Mouse (Mus musculus): ENCODE results near the gene Pcmtd2. TPM values are rescaled to one million over a fixed set of nuclear protein-coding genes. Genes with fewer than 3 reads are reported as not detected.
"Not testable (repeated sequence)": the region's sequence is repeated elsewhere in the genome, so short reads cannot be mapped to it uniquely, and the experiment has no call there.

Pcmtd2 gene
- polyA plus RNA-seq (2016; fragmentation: Nextera tagmentation; extraction: Ambion mirVana) = 39.6 and 41.2 TPM in 2 replicates

DNA sequence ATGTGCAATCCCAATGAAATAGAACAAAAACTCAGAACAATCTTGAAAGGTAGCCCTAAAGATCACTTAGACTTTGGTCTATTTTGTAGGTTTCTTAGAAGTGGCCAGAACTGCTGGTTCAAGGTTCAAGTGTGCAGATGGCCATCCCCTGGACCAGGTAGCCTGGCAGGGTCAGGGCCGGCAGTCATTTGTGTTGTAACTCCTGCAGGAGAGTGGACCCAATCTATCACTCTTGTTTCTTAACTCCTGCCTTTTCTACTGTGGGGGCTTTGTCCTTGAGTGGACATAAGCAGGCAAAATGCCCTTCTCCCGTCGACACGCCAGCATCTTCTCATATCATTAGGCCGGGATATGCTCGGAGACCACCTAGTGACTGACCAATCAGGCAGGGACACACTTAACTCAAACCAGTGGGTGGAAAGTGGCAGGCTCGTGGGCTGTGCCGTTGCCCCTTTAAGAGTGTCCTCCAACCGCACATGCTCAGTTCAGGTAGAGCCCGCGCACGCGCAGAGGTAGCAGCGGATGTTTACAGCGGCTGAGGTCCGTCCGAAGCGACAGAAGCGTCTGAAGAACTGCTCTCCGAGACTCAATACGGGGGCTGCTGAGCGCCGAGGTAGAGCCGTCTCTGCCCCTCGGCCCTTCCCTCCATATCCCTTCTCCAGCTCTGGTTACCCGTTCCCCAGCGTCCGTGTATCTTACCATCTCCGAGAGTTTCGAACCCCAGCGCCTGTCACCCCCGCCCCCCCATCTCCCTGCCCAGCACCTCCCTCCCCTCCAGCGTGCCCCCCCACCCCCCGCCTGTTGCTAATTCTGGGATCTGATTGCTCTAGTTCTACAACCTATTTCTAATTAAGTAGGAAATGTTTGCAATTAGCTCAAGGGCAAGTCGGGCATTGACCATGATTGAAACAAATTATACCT is at the start of gene Pcmtd2:
Gene Pcmtd2, plus strand, starts transcription at position 483 of the 921 bp plus-strand sequence.
- H3K4me3 ChIP-seq = peak within 1 kb of the TSS; percentile 79
- WGBS = 1% methylated on average over 35 of the region's 35 CpGs
- ATAC-seq (ENCODE audit: low FRiP score) = peak; percentile 97
- peak within 1 kb of the TSS; percentile 87 for H3K27ac ChIP-seq
- no peaks in the 10 kb centered on the region for H3K27me3 ChIP-seq
- H3K4me1 ChIP-seq = peaks cover 15% of the 10 kb centered on the region
- peak within 1 kb of the TSS; percentile 70 for H3K4me2 ChIP-seq (replicated peaks)
- peak within 1 kb of the TSS; percentile 90 for H3K9ac ChIP-seq
- H3K9me3 ChIP-seq (replicated peaks) = no peaks in the 10 kb centered on the region
- H3K36me3 ChIP-seq = peaks cover 9% of the 10 kb centered on the region; the same call in 1 of the 2 replicates

DNA sequence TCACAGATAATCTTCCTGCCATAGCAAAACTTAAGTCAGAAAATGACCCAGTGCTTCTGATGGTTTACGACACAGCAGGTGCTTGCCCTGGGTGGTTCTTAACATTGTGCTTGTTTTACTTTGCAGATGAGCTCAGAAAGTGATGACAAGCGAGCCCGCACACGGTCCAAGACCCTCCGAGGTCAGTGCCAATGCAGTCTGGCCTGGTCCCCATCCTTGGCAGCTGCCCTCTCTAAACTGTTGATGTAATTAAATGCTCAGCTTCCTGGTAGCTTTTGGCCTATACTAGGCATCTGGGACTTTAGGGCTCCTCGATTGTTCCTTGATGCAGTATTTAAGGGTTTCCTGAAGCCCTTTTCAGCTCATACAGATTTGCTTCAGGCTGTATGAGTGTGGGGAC is 48.3 kb upstream of the Pcmtd2 start:
- Histone ChIP-seq H3K9me3 (replicated peaks) (no peaks in the 10 kb centered on the region), H3K27me3 (no peaks in the 10 kb centered on the region), H3K4me1 (peaks cover 4% of the 10 kb centered on the region), H3K36me3 (peaks cover 32% of the 10 kb centered on the region), H3K4me3 (no peak overlapping the region), H3K4me2 (replicated peaks) (no peak overlapping the region), H3K9ac (no peak overlapping the region), H3K27ac (no peak overlapping the region)
- 87% methylated on average over 6 of the region's 6 CpGs for WGBS
- no peak for ATAC-seq (ENCODE audit: low FRiP score)

DNA sequence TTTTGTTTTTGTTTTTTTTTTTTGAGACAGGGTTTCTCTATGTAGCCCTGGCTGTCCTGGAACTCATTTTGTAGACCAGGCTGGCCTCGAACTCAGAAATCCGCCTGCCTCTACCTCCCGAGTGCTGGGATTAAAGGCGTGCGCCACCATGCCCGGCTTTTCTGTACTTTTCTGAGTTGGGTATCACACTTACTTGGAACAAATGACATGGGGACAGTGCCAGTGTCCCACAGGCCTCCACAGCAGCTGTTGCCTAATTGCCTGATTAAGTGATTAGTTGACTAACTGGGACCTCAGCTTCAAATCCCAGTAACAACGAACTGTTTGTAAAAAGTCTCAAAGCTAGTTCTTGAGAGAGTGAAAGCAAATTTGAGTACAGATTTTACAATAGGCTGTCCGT is 44.5 kb upstream of the Pcmtd2 start:
- not testable (repeated sequence) for H3K27ac ChIP-seq; H3K4me1 ChIP-seq; H3K9ac ChIP-seq; ATAC-seq (ENCODE audit: low FRiP score); H3K27me3 ChIP-seq; H3K9me3 ChIP-seq (replicated peaks); H3K4me3 ChIP-seq; H3K4me2 ChIP-seq (replicated peaks)
- WGBS = 89% methylated on average over 8 of the region's 8 CpGs
- H3K36me3 ChIP-seq = peaks cover 50% of the 10 kb centered on the region

DNA sequence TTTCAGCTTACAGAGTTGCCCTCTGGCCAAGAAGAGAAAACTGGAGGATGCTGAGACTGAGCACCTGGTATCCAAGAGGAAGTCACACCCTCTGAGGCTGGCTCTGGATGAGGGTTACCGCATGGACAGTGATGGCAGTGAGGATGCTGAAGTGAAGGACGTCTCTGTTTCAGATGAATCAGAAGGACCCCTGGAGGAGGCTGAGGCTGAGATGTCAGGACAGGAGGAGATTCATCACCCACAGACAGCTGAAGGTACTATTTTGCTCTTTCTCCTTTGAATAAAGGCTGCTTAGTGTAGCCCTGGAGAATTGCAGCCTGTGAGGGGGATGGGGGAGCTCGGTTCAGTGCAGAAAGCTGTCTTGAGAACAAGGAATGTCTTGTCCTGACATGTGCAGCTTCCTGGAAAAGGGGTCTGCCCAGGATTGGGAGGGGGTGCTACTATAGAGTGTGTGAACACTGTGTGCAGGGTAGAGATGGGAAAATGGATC is 42.0 kb upstream of the Pcmtd2 start:
- Histone ChIP-seq H3K27ac (no peak overlapping the region), H3K9me3 (replicated peaks) (no peaks in the 10 kb centered on the region), H3K4me2 (replicated peaks) (no peak overlapping the region), H3K9ac (no peak overlapping the region), H3K36me3 (peaks cover 49% of the 10 kb centered on the region), H3K4me1 (0 out of 2 replicates have a peak, but pooled peaks cover 3% of the 10 kb centered on the region), H3K4me3 (no peak overlapping the region), H3K27me3 (no peaks in the 10 kb centered on the region)
- 58% methylated on average over 3 of the region's 3 CpGs for WGBS
- ATAC-seq (ENCODE audit: low FRiP score) = no peak

DNA sequence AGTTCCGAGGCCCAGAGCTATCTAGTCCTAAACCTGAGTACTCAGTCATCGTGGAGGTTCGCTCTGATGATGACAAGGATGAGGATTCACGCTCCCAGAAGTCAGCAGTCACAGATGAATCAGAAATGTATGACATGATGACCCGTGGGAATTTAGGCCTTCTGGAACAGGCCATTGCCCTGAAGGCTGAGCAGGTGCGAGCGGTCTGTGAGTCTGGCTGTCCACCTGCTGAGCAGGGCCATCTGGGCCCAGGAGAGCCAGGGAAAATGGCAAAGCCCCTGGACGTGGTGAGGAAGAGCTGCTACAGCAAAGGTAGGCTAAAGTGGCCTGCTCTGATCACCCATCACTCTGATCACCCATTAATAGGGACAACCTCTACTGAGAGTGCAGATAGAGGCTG is 40.0 kb upstream of the Pcmtd2 start:
- H3K9me3 ChIP-seq (replicated peaks) = no peaks in the 10 kb centered on the region
- H3K4me1 ChIP-seq = 0 out of 2 replicates have a peak, but pooled peaks cover 3% of the 10 kb centered on the region
- H3K4me2 ChIP-seq (replicated peaks) = no peak overlapping the region
- H3K27ac ChIP-seq = no peak overlapping the region
- no peak for ATAC-seq (ENCODE audit: low FRiP score)
- no peak overlapping the region for H3K9ac ChIP-seq
- peaks cover 59% of the 10 kb centered on the region for H3K36me3 ChIP-seq
- no peak overlapping the region for H3K4me3 ChIP-seq
- H3K27me3 ChIP-seq = no peaks in the 10 kb centered on the region
- 74% methylated on average over 8 of the region's 8 CpGs for WGBS

DNA sequence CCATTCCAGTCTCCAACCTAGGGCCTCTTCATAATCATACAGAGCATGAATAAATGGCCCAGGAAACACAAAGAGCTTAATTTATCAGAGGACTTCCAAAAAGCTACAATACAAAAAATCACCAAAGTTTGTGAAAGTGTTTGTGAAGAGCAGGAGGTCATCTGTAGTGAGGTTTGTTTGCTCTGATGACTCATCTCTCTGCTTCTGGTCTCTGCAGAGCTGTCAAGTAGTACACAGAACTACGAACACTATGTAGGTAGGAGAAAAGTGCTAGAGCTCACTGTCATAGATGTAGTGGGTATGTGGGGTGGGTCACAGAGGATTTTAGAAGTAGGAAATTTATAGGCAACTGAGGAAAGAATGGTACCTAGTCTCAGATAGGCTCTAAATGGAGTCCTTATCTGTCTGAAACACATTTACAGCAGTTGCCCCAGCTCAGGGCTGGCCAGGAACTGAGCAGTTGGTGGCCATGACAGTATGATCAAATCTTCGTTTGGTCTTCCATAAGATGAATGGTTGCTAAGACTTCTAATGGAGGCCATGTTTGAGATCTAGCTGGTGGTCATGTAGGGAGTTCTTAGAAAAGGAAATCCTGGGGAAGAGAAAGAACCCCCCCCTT is 8.5 kb upstream of the Pcmtd2 start:
- no peaks in the 10 kb centered on the region for H3K4me1 ChIP-seq
- peaks cover 52% of the 10 kb centered on the region for H3K36me3 ChIP-seq
- no peak overlapping the region for H3K27ac ChIP-seq
- no peak overlapping the region for H3K4me3 ChIP-seq
- WGBS = 78% methylated on average over 2 of the region's 2 CpGs
- no peak overlapping the region for H3K9ac ChIP-seq
- ATAC-seq (ENCODE audit: low FRiP score) = no peak
- H3K4me2 ChIP-seq (replicated peaks) = no peak overlapping the region
- no peaks in the 10 kb centered on the region for H3K27me3 ChIP-seq
- H3K9me3 ChIP-seq (replicated peaks) = no peaks in the 10 kb centered on the region

DNA sequence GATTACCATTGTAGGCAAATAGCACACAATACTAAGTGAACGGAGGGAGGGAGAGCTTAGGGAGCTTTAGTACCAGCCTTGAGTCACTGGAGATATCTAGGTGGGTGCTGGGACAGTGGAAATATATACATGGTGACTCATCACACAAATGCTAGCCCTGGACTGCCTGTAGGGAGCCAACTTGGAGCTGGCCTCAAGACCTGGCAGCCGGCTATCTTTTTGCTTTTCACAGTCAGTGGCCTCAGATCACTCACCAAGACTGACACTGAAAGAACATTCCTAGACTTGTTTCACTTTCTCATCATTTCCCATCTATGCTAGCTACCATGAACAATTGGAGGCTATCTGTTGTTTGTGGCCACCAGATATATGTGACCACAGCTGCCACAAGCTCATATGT is 4.9 kb upstream of the Pcmtd2 start:
- Histone ChIP-seq H3K27ac (no peak overlapping the region), H3K9me3 (replicated peaks) (no peaks in the 10 kb centered on the region), H3K4me3 (no peak overlapping the region), H3K27me3 (no peaks in the 10 kb centered on the region), H3K4me1 (peaks cover 4% of the 10 kb centered on the region), H3K36me3 (peaks cover 22% of the 10 kb centered on the region), H3K9ac (no peak overlapping the region), H3K4me2 (replicated peaks) (no peak overlapping the region)
- ATAC-seq (ENCODE audit: low FRiP score) = no peak
- 75% methylated on average over 2 of the region's 2 CpGs for WGBS

DNA sequence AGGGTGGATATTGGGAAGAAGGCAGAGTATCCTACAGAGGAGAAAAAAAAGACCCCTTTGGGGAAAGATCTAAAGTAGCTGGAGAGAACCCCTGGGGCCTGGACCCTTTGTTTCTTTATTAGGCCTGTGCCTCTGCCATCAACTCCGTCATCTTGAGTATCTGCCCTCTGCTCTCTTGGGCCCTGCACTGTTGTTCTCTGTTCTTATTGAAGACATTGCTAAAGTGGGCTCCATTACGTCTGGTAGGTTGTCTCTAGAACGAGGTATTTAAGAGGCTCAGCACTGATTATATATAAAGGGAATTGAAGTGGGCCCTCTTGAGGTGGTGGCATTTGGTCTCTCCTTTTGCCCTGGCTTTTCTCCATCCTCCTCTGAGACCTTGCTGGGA is 633 bp downstream of the Pcmtd2 start:
- Histone ChIP-seq H3K27ac (peak overlapping the region; percentile 87; the same call in 1 of the 2 replicates), H3K9me3 (replicated peaks) (no peaks in the 10 kb centered on the region), H3K4me1 (peaks cover 15% of the 10 kb centered on the region), H3K4me3 (peak overlapping the region; percentile 79), H3K27me3 (no peaks in the 10 kb centered on the region), H3K4me2 (replicated peaks) (peak overlapping the region; percentile 70), H3K9ac (peak overlapping the region; percentile 90), H3K36me3 (peaks cover 10% of the 10 kb centered on the region; the same call in 1 of the 2 replicates)
- WGBS = 1% methylated on average over 3 of the region's 3 CpGs
- ATAC-seq (ENCODE audit: low FRiP score) = peak; percentile 49; the same call in 1 of the 2 replicates

DNA sequence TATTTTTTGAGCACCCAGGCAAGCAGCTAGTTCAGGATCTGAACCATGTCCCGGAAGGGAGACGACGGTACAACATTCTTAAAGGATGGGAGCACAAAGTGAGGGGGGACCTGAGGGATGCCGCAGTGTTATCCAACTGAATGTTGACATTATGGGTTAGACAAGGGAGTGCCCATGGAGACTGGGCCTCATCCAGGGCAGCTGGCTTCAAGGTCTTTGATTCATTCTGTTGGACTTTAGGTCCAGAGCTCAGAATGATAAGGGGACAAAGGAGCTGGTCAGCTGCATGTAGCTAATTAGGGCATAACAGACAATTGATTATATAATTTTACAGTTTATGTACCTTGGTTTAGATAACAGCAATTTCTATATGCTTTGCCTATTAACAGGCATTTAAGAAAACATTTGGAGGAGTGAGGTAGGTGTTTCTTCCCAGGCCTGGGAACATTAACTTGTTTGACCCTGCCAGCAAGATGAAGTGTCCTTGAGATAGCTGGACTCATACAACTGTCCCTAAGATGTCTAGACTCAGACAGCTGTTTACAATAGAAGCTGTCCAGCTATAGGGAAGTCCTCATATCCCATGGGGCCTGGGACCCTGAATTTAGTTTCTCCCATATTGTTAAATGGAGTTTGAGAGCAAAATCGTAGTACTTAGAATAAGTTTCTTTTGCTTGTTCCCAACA is 8.2 kb downstream of the Pcmtd2 start:
- Histone ChIP-seq H3K9me3 (replicated peaks) (no peaks in the 10 kb centered on the region), H3K27me3 (no peaks in the 10 kb centered on the region), H3K4me2 (replicated peaks) (no peak overlapping the region), H3K27ac (no peak overlapping the region), H3K9ac (no peak overlapping the region), H3K4me1 (no peaks in the 10 kb centered on the region), H3K36me3 (peaks cover 52% of the 10 kb centered on the region), H3K4me3 (no peak overlapping the region)
- 89% methylated on average over 5 of the region's 5 CpGs for WGBS
- ATAC-seq (ENCODE audit: low FRiP score) = no peak

DNA sequence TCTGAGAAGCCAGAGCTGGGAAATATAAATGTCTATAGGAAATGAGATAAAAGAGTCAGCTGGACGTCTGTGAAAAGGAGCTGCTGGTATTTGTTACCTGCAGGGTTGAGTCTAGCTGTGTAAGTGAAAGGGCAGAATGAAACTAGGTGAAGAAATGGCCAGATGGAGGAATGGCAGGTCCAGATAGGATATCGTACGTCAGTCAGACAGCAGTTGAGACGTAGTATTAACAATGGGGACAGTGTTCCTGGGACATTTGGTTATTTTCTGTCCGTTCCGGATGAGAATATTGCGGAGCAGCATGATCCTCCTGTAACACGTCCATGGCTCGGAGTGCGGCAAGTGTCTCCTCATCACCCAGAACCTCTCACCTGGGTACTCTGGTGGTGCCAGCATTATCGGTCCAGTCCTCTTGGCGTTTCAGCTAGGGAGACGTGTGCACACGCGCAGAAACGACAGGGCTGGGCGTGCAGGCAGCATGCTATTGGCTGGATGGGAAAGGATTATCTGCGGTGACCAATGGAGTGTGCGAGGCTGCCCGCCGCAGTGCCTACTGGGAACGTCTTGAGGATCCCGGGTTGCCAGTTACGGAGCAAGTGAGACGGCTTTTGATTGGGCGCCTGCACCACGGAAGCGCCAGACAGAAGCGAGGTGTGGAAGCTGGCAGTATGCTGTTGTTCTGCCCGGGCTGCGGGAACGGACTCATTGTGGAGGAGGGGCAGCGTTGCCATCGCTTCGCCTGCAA is 26.3 kb downstream of the Pcmtd2 start, which contains the start of gene Polr3k:
Gene Polr3k, plus strand, starts transcription at position 547 of the 745 bp plus-strand sequence.
- peak; percentile 100 for ATAC-seq (ENCODE audit: low FRiP score)

DNA sequence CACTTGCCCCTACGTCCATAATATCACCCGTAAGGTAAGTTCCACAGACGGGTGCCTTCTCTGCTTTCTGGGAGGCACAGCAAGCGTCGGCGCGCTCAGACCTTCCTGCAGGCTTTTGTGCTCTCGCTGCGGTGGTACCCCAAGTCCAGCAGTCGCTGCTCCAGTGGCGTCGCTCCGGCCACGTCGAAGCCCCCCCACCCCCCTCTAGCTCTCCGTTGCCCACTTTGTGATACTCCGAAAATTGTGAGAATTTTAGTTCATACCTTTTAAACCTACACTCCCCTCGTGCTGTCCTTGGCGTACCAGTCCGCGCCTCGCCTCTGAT is 26.8 kb downstream of the Pcmtd2 start:
- peak overlapping the region; percentile 86 for H3K9ac ChIP-seq
- under 1% methylated on average over 22 of the region's 22 CpGs for WGBS
- H3K27ac ChIP-seq = peak overlapping the region; percentile 90
- H3K27me3 ChIP-seq = no peaks in the 10 kb centered on the region
- ATAC-seq (ENCODE audit: low FRiP score) = peak; percentile 43
- peak overlapping the region; percentile 90 for H3K4me2 ChIP-seq (replicated peaks)
- H3K9me3 ChIP-seq (replicated peaks) = no peaks in the 10 kb centered on the region
- H3K4me3 ChIP-seq = peak overlapping the region; percentile 75
- peaks cover 17% of the 10 kb centered on the region for H3K4me1 ChIP-seq
- peaks cover 13% of the 10 kb centered on the region for H3K36me3 ChIP-seq

More for the DNA sequence above, 26.3 kb downstream of the Pcmtd2 start, which contains the start of gene Polr3k:
- H3K9ac ChIP-seq = peak within 1 kb of the TSS; percentile 86
- peaks cover 14% of the 10 kb centered on the region for H3K36me3 ChIP-seq
- H3K9me3 ChIP-seq (replicated peaks) = no peaks in the 10 kb centered on the region
- H3K4me1 ChIP-seq = peaks cover 17% of the 10 kb centered on the region
- WGBS = under 1% methylated on average over 35 of the region's 35 CpGs
- peak within 1 kb of the TSS; percentile 90 for H3K4me2 ChIP-seq (replicated peaks)
- no peaks in the 10 kb centered on the region for H3K27me3 ChIP-seq
- peak within 1 kb of the TSS; percentile 90 for H3K27ac ChIP-seq
- H3K4me3 ChIP-seq = peak within 1 kb of the TSS; percentile 75
